Mouse (Mus musculus) lung, embryonic 16.5 days (tissue): ENCODE results near the gene Ccnt2. TPM values are rescaled to one million over a fixed set of nuclear protein-coding genes. Genes with fewer than 3 reads are reported as not detected.
A peak's percentile ranks its signal among the peaks of the same experiment; 100 is the strongest.

Source experiments
- ATAC-seq: fragments of 200-750 bp; cut with Nextera tagmentation; 2 replicates; pipeline ENCODE4 v1.8.0; 2017; ENCODE audit warnings: low read depth, mild to moderate bottlenecking, moderate library complexity
- H3K27ac ChIP-seq: fragments of 300-500 bp; sonication (generic); 2 replicates; pipeline ENCODE4 v1.5.1; 2014; ENCODE audit warnings: mild to moderate bottlenecking, control low read depth, low read length
- H3K27me3 ChIP-seq: fragments of 300-500 bp; sonication (generic); 2 replicates; pipeline ENCODE4 v1.6.1; 2014; ENCODE audit warnings: low read depth, low read length, mixed read lengths; ENCODE audit not compliant: control insufficient read depth, insufficient read depth
- H3K36me3 ChIP-seq: fragments of 300-500 bp; sonication (generic); 2 replicates; pipeline ENCODE4 v1.6.1; 2014; ENCODE audit warnings: low read length; ENCODE audit not compliant: control insufficient read depth, insufficient read depth
- H3K4me1 ChIP-seq: fragments of 300-500 bp; sonication (generic); replicated peaks from 2 replicates; pipeline ENCODE4 v1.6.1; 2014; ENCODE audit warnings: low read length, mixed read lengths; ENCODE audit not compliant: control insufficient read depth, insufficient read depth
- H3K4me2 ChIP-seq: fragments of 300-500 bp; sonication (generic); 2 replicates; pipeline ENCODE4 v1.6.1; 2014; ENCODE audit warnings: low read depth, low read length, control low read depth
- H3K4me3 ChIP-seq: fragments of 300-500 bp; sonication (generic); 2 replicates; pipeline ENCODE4 v1.5.1; 2014; ENCODE audit warnings: mild to moderate bottlenecking, low read length, control low read depth
- H3K9ac ChIP-seq: fragments of 300-500 bp; sonication (generic); 2 replicates; pipeline ENCODE4 v1.6.1; 2014; ENCODE audit warnings: low read length, control low read depth
- H3K9me3 ChIP-seq: fragments of 300-500 bp; sonication (generic); 2 replicates; pipeline ENCODE4 v1.6.1; 2016; ENCODE audit warnings: low read length; ENCODE audit not compliant: control insufficient read depth
- WGBS: fragments of 180-500 bp; shearing (Covaris S2); extraction: QIAGEN DNeasy Blood & Tissue Kit; methylation state at CpG from one replicate; pipeline ENCODE4 v1.1.7; 2014; 5-methylcytosine and 5-hydroxymethylcytosine counted together
- polyA plus RNA-seq: library from polyadenylated mRNA; unstranded; fragments of >200 nt; fragmentation: Nextera tagmentation; extraction: Ambion mirVana; gene quantifications from 2 replicates; pipeline ENCODE4 v1.2.1, GENCODE M21; 2015

The Ccnt2 gene
- polyA plus RNA-seq, 1 experiment from 2014 or later = 82.3 TPM

GRCm38 (mm10) chr1:127780849-127781248, 6.9 kb downstream of the Ccnt2 start:
- Histone ChIP-seq H3K36me3 (0 out of 2 replicates have a peak, but pooled peaks cover 2% of the 10 kb centered on the region), H3K4me1 (peaks cover 14% of the 10 kb centered on the region), H3K9me3 (no peaks in the 10 kb centered on the region), H3K4me2 (no peak overlapping the region), H3K27ac (no peak overlapping the region), H3K27me3 (no peaks in the 10 kb centered on the region), H3K4me3 (no peak overlapping the region), H3K9ac (no peak overlapping the region)
- 65% methylated on average over 2 of the region's 2 CpGs for WGBS
- no peak for ATAC-seq

DNA sequence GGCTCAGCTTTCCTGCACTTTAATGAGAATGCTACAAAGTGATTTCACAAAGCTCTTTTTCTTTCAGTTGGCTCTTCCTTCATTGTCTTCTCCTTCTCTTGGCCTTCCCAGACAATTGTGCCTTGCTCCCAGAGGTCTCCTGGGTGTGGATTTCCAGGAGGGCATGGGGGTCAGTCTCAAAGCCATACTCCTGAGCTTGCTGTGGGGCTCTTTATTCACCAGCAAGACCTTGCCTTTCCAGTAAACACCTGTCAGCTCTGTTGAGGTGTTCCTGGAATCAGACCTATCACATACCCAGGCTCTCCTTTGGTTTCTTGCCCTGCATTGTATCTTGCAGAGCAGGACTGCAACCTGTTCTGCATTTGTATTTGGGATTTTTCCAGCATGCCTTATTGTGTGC, 9.9 kb downstream of the Ccnt2 start:
- H3K4me1 ChIP-seq = peaks cover 8% of the 10 kb centered on the region
- no peak for ATAC-seq
- H3K36me3 ChIP-seq = 0 out of 2 replicates have a peak, but pooled peaks cover 2% of the 10 kb centered on the region
- no peak overlapping the region for H3K4me3 ChIP-seq
- H3K9ac ChIP-seq = no peak overlapping the region
- H3K4me2 ChIP-seq = no peak overlapping the region
- H3K27me3 ChIP-seq = no peaks in the 10 kb centered on the region
- no peaks in the 10 kb centered on the region for H3K9me3 ChIP-seq
- no peak overlapping the region for H3K27ac ChIP-seq

DNA sequence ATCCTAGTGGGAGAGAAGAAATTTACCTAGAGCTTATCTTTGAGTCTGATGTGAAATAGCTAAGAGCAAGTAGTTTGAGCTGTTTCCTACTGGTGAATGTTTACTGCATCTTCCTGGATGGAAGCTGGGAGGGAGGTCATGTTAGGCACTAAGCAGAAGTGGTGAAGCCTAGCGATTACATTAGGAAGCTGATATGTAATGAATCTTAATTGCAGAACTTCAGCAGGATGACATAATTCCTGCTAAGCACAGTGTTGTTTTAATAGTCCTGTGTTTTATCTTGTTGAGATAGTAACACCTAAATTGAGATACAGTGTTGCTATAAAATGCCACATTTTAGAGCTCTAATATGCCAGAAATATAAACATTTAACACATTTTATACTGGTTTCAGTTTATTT, 11.9 kb downstream of the Ccnt2 start:
- WGBS = 33% methylated on average over 1 of the region's 1 CpGs
- H3K4me1 ChIP-seq = no peaks in the 10 kb centered on the region
- no peaks in the 10 kb centered on the region for H3K36me3 ChIP-seq
- H3K9me3 ChIP-seq = no peaks in the 10 kb centered on the region
- H3K27ac ChIP-seq = no peak overlapping the region
- H3K4me3 ChIP-seq = no peak overlapping the region
- no peaks in the 10 kb centered on the region for H3K27me3 ChIP-seq
- ATAC-seq = no peak
- H3K4me2 ChIP-seq = no peak overlapping the region
- H3K9ac ChIP-seq = no peak overlapping the region

- H3K4me1 ChIP-seq = no peaks in the 10 kb centered on the region
- no peak for ATAC-seq
- no peaks in the 10 kb centered on the region for H3K36me3 ChIP-seq
- H3K4me2 ChIP-seq = no peak overlapping the region
- H3K9me3 ChIP-seq = no peaks in the 10 kb centered on the region
- 82% methylated on average over 6 of the region's 6 CpGs for WGBS
- no peak overlapping the region for H3K27ac ChIP-seq
- no peaks in the 10 kb centered on the region for H3K27me3 ChIP-seq
- no peak overlapping the region for H3K9ac ChIP-seq
- no peak overlapping the region for H3K4me3 ChIP-seq
These were observed 15.0 kb downstream of the Ccnt2 start for GRCm38 (mm10) chr1:127788943-127789342.

DNA sequence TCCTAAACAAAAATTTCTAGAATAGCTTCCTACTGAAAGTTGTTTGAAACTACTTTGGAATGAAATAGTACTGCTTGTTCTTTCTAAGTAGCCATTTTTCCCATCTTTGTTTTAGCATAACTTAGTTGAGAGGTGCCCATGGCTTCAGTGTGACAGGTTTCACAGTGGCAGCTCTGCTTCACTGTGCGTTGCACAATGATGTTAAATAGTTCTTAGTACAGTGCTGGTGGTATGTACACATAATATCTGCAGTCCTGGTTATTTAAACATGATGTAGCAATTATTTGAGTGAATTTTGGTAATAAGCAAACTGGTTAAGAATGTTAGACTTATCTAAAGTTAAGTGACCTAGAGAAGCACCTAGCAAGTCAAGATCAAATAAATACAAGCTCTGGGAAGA, 19.5 kb downstream of the Ccnt2 start:
- Histone ChIP-seq H3K27ac (no peak overlapping the region), H3K27me3 (no peaks in the 10 kb centered on the region), H3K4me1 (no peaks in the 10 kb centered on the region), H3K4me2 (no peak overlapping the region), H3K4me3 (no peak overlapping the region), H3K9ac (no peak overlapping the region), H3K36me3 (peaks cover 5% of the 10 kb centered on the region; the same call in 1 of the 2 replicates), H3K9me3 (no peaks in the 10 kb centered on the region)
- WGBS = 70% methylated on average over 1 of the region's 1 CpGs
- ATAC-seq = no peak

DNA sequence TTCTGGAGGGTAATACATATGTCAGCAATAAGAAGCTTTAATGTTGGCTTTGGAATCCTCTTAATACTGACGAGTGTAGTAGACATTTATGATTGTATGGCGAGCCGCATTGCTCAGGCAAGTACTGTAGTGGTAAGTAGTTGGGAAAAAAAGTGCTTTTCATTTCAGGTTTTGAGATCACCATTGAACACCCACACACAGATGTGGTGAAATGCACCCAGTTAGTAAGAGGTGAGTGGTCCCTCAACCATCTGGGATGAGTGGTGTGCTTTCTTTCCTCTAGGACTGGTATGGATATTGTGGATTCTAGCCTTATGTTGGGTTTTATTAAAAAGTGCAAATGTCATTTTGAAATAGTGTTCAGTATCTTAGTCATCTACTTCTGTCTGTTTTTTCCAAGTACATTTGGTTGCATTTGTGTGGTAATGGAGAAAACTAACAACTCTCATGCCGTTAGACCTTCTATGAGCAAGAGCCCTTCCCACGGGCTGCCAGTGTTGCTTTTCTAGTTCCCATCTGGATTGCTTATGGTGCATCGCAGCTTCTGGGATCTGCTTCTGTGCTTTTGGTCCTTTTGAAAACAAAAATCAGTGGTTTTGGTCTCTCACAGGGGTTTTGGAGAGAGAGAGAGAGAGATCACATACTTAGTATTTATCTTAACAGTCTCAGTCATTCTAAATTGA, 21.3 kb downstream of the Ccnt2 start:
- H3K9ac ChIP-seq = no peak overlapping the region
- H3K9me3 ChIP-seq = no peaks in the 10 kb centered on the region
- H3K4me1 ChIP-seq = no peaks in the 10 kb centered on the region
- no peak overlapping the region for H3K27ac ChIP-seq
- 85% methylated on average over 6 of the region's 6 CpGs for WGBS
- ATAC-seq = no peak
- no peaks in the 10 kb centered on the region for H3K27me3 ChIP-seq
- no peak overlapping the region for H3K4me2 ChIP-seq
- H3K4me3 ChIP-seq = no peak overlapping the region
- H3K36me3 ChIP-seq = peaks cover 8% of the 10 kb centered on the region

DNA sequence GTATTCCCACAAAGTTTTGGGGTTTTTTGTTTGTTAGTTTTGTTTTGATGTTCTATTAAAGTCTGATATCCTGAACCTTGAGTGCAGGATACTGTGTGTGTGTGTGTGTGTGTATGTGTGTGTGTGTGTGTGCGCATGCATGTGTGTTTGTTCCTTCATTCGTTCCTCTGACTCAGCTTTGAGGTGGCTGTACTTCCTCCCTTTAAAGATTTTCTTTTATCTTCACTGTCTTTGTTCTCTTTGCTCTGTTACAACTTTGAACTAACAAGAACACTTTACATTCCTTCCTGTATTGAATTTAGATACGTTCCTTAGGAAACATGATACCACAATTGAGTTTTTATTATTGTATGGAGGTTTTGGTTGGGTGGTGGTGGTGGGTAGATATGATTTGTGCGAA, 22.4 kb downstream of the Ccnt2 start:
- Histone ChIP-seq H3K36me3 (peaks cover 8% of the 10 kb centered on the region), H3K9me3 (no peaks in the 10 kb centered on the region), H3K27ac (no peak overlapping the region), H3K27me3 (no peaks in the 10 kb centered on the region), H3K9ac (no peak overlapping the region), H3K4me1 (no peaks in the 10 kb centered on the region), H3K4me2 (no peak overlapping the region), H3K4me3 (no peak overlapping the region)
- ATAC-seq = no peak
- 44% methylated on average over 4 of the region's 4 CpGs for WGBS

DNA sequence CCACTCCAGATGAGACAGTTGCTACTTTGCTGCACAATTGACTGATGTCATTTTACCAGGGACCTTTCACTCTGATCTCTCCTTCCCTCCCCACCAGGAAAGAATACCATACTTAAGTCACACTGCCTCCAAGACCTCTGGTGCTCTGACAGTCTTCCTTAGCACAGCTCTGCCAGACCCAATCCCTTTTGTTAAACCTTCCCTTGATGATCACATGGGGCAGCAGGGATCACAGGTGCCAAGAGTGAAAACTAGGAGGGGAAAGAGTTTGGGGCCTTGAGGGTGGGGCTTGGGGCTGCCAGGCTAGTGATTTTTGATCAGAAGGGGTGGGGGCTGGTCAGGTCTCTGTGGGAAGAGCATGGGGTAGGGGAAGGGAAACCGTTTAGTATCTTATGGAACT, 22.8 kb downstream of the Ccnt2 start:
- 83% methylated on average over 1 of the region's 1 CpGs for WGBS
- Histone ChIP-seq H3K36me3 (peaks cover 8% of the 10 kb centered on the region), H3K27ac (no peak overlapping the region), H3K9ac (no peak overlapping the region), H3K27me3 (no peaks in the 10 kb centered on the region), H3K4me3 (no peak overlapping the region), H3K9me3 (no peaks in the 10 kb centered on the region), H3K4me2 (no peak overlapping the region), H3K4me1 (no peaks in the 10 kb centered on the region)
- ATAC-seq = no peak

DNA sequence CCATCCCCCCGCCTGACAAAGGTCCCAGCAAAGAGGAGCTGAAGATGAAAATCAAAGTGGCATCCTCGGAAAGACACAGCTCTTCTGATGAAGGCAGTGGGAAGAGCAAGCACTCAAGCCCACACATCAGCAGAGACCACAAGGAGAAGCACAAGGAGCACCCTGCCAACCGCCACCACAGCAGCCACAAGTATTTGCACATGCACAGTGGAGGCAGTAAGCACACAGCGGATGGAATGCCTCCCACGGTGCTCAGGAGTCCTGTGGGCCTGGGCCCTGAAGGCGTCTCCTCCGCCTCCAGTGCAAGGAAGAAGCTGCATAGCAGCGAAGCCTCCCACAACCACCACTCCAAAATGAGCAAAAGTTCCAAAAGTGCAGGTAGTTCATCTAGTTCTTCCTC, 29.0 kb downstream of the Ccnt2 start:
- no peaks in the 10 kb centered on the region for H3K27me3 ChIP-seq
- peaks cover 23% of the 10 kb centered on the region for H3K36me3 ChIP-seq
- whole genome bisulfite sequencing = 78% methylated on average over 8 of the region's 8 CpGs
- no peak overlapping the region for H3K4me2 ChIP-seq
- no peak overlapping the region for H3K4me3 ChIP-seq
- peak; percentile 31; the same call in 1 of the 2 replicates for ATAC-seq
- no peaks in the 10 kb centered on the region for H3K9me3 ChIP-seq
- no peak overlapping the region for H3K27ac ChIP-seq
- H3K9ac ChIP-seq = no peak overlapping the region
- H3K4me1 ChIP-seq = no peaks in the 10 kb centered on the region

DNA sequence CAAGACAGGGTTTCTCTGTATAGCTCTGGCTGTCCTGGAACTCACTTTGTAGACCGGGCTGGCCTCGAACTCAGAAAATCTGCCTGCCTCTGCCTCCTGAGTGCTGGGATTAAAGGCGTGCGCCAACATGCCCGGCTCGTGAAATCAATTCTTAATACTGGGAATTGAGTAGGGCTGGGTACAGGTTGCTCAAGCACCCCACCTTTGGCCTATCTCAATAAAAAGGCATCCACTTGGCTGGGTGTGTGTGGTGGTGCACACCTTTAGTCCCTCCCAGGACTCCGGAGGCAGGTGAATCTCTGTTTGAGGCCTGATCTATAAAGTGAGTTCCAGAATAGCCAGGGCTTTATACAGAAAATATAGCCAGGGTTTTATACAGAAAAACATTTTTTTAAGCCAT, 34.7 kb downstream of the Ccnt2 start:
- Histone ChIP-seq H3K36me3 (peaks cover 3% of the 10 kb centered on the region), H3K4me3 (no peak overlapping the region), H3K9ac (no peak overlapping the region), H3K27ac (no peak overlapping the region), H3K4me2 (no peak overlapping the region), H3K27me3 (no peaks in the 10 kb centered on the region), H3K9me3 (no peaks in the 10 kb centered on the region), H3K4me1 (no peaks in the 10 kb centered on the region)
- WGBS = 95% methylated on average over 7 of the region's 7 CpGs
- ATAC-seq = no peak
